ENCODE assay signal across 28 mouse cellular contexts in the genomic region with DNA sequence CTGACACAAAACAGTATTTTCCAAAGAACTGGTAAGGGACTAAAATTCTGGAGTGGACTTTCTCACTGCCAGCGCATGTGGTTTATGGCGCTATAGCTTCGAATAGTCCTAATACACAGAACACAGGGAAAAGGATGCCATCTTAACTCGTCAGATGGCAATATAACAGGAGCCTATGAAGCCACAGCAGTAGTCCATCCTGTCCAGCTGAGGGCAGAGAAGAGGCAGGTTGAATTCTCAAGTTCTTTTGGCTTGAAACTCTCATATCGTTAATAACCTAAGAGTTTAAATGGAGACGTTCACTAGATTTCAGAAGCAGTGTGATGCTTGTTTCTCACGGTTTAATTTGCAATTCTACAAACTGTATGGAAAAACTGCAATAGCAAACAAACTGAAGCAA.
DNase-seq lines count a peak whose midpoint lies in the region; ATAC-seq and TF ChIP-seq lines count a peak whose summit lies in the region.
"Had no signal": no experiment of that assay in that cellular context is flagged by ENCODE, and none has a peak within 500 bp of the region (broad histone marks: within the 10 kb centered on the region; RNA-seq: fewer than 3 reads in every experiment).

No protein-coding gene starts in this region.

- H3K9me3 ChIP-seq in kidney, postnatal 0 days (replicated peaks; ENCODE audit: low read length) = no peaks in the 10 kb centered on the region
- H3K9me3 ChIP-seq: embryonic facial prominence, embryonic 13.5 days; forebrain, embryonic 10.5 days; forebrain, embryonic 15.5 days; heart, embryonic 10.5 days; heart, embryonic 15.5 days; hindbrain, embryonic 12.5 days; limb, embryonic 12.5 days; liver, embryonic 15.5 days; midbrain, embryonic 10.5 days; midbrain, embryonic 15.5 days; neural tube, embryonic 12.5 days had no signal

- no peak for ATAC-seq in kidney, postnatal 0 days (replicated peaks; ENCODE audit: low FRiP score, low read depth)
- ATAC-seq: activated CD4-positive, CD25-positive, alpha-beta regulatory T cell, adult 4 months; CD4-positive, CD25-positive, alpha-beta regulatory T cell, adult 4 months; forebrain, embryonic 15.5 days; midbrain, embryonic 15.5 days had no signal

- H3K27me3 ChIP-seq in kidney, postnatal 0 days (ENCODE audit: insufficient read depth, low read length) = no peaks in the 10 kb centered on the region
- H3K27me3 ChIP-seq: embryonic facial prominence, embryonic 13.5 days; forebrain, embryonic 15.5 days; heart, embryonic 15.5 days; hindbrain, embryonic 12.5 days; limb, embryonic 12.5 days; liver, embryonic 15.5 days; midbrain, embryonic 15.5 days; neural tube, embryonic 12.5 days had no signal

- intact Hi-C loops in gastrocnemius, adult 2 months (cut with DNase I) = no loop called here

- no peak overlapping the region for H3K4me3 ChIP-seq in gastrocnemius, adult 2 months
- no peak overlapping the region for H3K4me3 ChIP-seq in kidney, postnatal 0 days (replicated peaks; ENCODE audit: low read depth, low read length)
- H3K4me3 ChIP-seq: embryonic facial prominence, embryonic 13.5 days; forebrain, embryonic 10.5 days; forebrain, embryonic 15.5 days; heart, embryonic 10.5 days; heart, embryonic 15.5 days; hindbrain, embryonic 12.5 days; limb, embryonic 12.5 days; liver, embryonic 15.5 days; midbrain, embryonic 10.5 days; midbrain, embryonic 15.5 days; myocyte; neural tube, embryonic 12.5 days had no signal

- H3K27ac ChIP-seq in gastrocnemius, adult 2 months = no peak overlapping the region
- no peak overlapping the region for H3K27ac ChIP-seq in kidney, postnatal 0 days
- H3K27ac ChIP-seq: embryonic facial prominence, embryonic 13.5 days; forebrain, embryonic 10.5 days; forebrain, embryonic 15.5 days; heart, embryonic 10.5 days; heart, embryonic 15.5 days; hindbrain, embryonic 12.5 days; limb, embryonic 12.5 days; liver, embryonic 15.5 days; midbrain, embryonic 10.5 days; midbrain, embryonic 15.5 days; neural tube, embryonic 12.5 days had no signal

- peak; percentile 27; the same call in 1 of the 2 replicates for TF ChIP-seq CTCF in gastrocnemius, adult 2 months (IDR thresholded peaks at IDR 0.05)
- TF ChIP-seq CTCF in kidney, postnatal 0 days (IDR thresholded peaks at IDR 0.05; ENCODE audit: low read depth) = peak; percentile 30; the same call in 1 of the 2 replicates

- DNase-seq in gastrocnemius, adult 2 months = no peak
- no peak for DNase-seq in gastrocnemius, postnatal 10 days
- no peak for DNase-seq in kidney, postnatal 0 days (ENCODE audit: low spot score)
- DNase-seq in kidney, adult 9 months = no peak
- peak; percentile 10 for DNase-seq in lung, postnatal 36 days
- DNase-seq in lung, postnatal 25 days (ENCODE audit: low spot score) = no peak
- no peak for DNase-seq in spleen, adult 12 weeks (ENCODE audit: low spot score)
- DNase-seq: adrenal gland, adult 2 months; adrenal gland, postnatal 36 days; cerebellum, adult 8-10 months; heart, postnatal 36 days; kidney, adult 18-20 months; kidney, postnatal 4 days; right cerebral cortex, adult 18-20 months had no signal

- no peak overlapping the region for H3K4me2 ChIP-seq in kidney, postnatal 0 days (ENCODE audit: low read length)
- H3K4me2 ChIP-seq: embryonic facial prominence, embryonic 13.5 days; forebrain, embryonic 15.5 days; heart, embryonic 15.5 days; hindbrain, embryonic 12.5 days; limb, embryonic 12.5 days; liver, embryonic 15.5 days; midbrain, embryonic 15.5 days; neural tube, embryonic 12.5 days had no signal

- no peak overlapping the region for H3K9ac ChIP-seq in kidney, postnatal 0 days (ENCODE audit: low read depth, low read length)
- H3K9ac ChIP-seq: embryonic facial prominence, embryonic 13.5 days; forebrain, embryonic 15.5 days; heart, embryonic 15.5 days; hindbrain, embryonic 12.5 days; limb, embryonic 12.5 days; liver, embryonic 15.5 days; midbrain, embryonic 15.5 days; neural tube, embryonic 12.5 days had no signal

- H3K36me3 ChIP-seq in kidney, postnatal 0 days (ENCODE audit: insufficient read depth, low read length) = no peaks in the 10 kb centered on the region
- H3K36me3 ChIP-seq: embryonic facial prominence, embryonic 13.5 days; forebrain, embryonic 10.5 days; hindbrain, embryonic 12.5 days; liver, embryonic 15.5 days; midbrain, embryonic 10.5 days; neural tube, embryonic 12.5 days had no signal

- no peaks in the 10 kb centered on the region for H3K4me1 ChIP-seq in kidney, postnatal 0 days (replicated peaks; ENCODE audit: insufficient read depth, low read length)
- H3K4me1 ChIP-seq: embryonic facial prominence, embryonic 13.5 days; forebrain, embryonic 10.5 days; forebrain, embryonic 15.5 days; heart, embryonic 10.5 days; heart, embryonic 15.5 days; hindbrain, embryonic 12.5 days; limb, embryonic 12.5 days; liver, embryonic 15.5 days; midbrain, embryonic 10.5 days; midbrain, embryonic 15.5 days; neural tube, embryonic 12.5 days had no signal

- WGBS in kidney, postnatal 0 days = 80% methylated on average over 7 of the region's 7 CpGs
